Mouse (Mus musculus): ENCODE measurements around the gene Traf5.

- TF ChIP-seq ZC3H11A (IDR thresholded peaks at IDR 0.05; ENCODE audit: borderline replicate concordance, low read depth, low read length) (no peak), CHD2 (IDR thresholded peaks at IDR 0.05; ENCODE audit: low read depth, low read length) (no peak), HCFC1 (IDR thresholded peaks at IDR 0.05; ENCODE audit: borderline replicate concordance, insufficient read depth, low read length) (no peak)
These were observed 48.0 kb upstream of the Traf5 start for GRCm38 (mm10) chr1:192140313-192140712.
